Mouse (Mus musculus): ENCODE data around the gene Fgd1.

- no peak for TF ChIP-seq CTCF (conservative IDR thresholded peaks at IDR 0.05; ENCODE audit: insufficient read depth, insufficient read length, low read depth, low read length)
- TF ChIP-seq POLR2A (IDR thresholded peaks at IDR 0.05; ENCODE audit: low read depth, low read length): no peak
Measured at GRCm38 (mm10) chrX:151017897-151018296, 28.1 kb upstream of the Fgd1 start.
